Mouse (Mus musculus): ENCODE data around the gene Ccrl2. TPM values are rescaled to one million over a fixed set of nuclear protein-coding genes. Genes with fewer than 3 reads are reported as not detected.

The Ccrl2 gene
- total RNA-seq, 2 experiments from 2014 or later: 9.7 to 10.5 TPM

DNA sequence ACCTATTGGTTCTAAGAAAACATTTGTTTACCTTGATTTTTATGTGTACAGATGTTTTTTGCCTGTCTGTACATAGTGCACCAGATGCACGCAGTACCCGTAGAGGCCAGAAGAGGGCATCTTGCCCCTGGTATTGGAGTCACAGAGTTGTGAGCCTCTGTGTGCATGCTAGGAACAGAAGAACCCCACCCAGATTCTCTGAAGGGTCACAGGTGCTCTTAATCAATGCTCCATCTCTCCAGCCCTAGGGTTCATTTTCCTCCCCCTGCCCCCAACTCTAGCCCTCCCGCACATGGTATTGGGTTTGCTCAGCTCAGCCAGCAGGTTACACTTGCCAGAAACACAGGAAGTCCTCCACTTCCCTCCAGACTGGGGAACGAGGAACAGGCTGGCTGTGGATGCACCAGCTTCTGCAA lies 13.2 kb upstream of the Ccrl2 start:
- DNase-seq: peak; percentile 66 to 80
- intact Hi-C loops (cut with DNase I): no loop called here

DNA sequence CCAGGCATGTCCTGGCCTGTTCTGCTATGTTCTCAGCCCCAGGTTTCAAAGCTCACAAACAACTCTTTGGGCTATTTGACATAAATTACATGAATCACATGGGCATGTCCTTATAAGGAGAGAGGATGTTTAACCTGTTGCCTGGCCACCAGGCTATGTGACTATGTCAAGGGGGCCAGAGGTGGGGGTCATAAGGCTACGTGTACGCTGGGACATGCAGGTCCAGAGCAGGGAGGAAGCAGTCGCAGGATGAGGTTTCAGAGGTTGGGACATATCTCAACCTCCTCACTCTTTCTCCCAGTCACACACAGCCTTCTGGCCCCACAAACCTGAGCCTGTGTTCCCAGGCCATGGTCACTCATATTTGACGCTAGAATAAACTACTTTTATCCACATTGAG lies 9.7 kb upstream of the Ccrl2 start:
- intact Hi-C loops (cut with DNase I): no loop called here
- no peak for DNase-seq

DNA sequence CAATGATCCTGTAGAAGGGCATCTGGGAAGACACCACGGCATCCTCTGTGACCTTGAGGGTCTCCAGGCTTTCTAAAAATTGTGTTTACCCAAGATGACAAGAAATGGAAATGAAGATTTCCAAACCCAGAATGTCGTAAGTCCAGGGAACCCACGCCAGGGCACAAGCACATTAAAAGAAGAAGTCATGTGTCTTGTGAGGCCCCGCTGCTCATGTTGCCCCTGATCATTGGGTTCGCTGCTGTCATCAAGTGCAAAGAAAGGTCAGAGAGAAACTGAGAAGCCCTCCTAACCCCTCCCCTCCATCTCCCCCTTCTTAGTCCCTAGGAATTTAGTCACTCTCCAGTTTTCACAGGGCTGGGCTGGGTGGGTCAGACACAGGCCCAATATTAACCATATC lies 5.5 kb upstream of the Ccrl2 start:
- intact Hi-C loops (cut with DNase I): no loop called here
- no peak for DNase-seq

DNA sequence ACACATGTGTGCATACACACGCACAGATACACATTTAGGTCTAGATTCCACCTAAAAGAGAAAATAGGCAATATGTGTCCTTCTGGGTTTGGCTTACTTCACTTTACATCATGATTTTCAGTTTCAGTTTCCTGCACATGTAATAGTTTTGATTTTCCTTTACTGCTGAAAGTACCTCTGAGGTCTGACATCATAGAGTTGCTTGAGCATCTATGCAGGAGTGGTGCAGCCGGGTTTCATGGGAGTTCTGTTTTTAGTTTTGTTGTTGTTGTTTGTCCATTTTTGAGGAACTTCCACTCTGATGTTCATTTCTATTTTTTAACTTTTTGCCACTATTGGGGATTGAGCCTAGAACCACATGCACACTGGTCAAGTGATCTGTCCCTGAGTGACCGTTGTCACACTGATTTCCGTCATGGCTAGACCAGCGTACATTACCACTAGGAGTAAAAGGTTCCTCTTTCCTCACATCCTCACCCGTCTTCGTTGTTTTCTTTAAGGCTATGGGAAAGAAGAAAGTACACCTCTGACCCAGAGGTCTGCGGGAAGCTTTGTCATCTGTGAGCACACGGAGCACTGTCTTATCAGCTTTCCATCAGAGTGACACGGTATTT lies 1.7 kb upstream of the Ccrl2 start:
- no peak for DNase-seq
- intact Hi-C loops (cut with DNase I): no loop called here

DNA sequence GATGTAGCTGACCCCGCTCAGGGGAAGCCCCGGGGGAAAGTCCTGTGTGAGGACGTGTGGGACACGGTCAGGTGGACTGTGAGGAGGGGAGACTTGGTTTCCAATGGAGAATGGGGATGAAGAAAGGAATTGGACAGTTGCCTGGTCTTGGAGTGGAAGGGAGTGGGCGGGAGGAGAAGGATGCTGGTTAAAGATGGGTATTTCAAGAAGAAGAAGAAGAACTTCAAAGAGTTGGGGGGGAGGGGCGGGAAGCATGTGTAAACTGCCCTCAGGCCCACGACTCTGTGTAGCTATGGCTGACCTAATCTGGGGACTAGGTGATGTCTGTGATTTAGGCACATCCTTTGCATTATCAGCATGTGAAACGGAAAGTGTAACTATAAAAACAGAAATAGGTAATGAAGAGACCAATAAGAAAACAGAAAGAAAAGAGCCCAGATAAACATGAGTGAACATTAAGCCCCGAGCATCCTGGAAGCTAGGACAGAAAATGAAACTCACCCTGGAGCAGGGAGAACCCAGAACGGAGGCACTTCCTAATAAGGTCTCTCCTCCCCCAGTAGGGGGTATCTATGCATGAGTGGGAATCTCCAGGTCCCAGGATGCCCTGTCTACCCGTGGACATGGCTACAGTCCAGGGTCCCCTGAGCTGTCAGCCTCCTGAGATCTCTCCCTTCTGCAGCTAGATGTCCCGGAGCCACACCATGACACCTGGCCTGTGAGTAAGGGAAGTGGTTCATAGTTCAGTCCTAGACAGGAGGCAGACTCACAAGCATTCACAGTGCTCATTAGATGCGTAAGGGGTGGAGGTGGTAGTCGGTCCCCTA lies 438 bp upstream of the Ccrl2 start:
- intact Hi-C loops (cut with DNase I): no loop called here
- no peak for DNase-seq

DNA sequence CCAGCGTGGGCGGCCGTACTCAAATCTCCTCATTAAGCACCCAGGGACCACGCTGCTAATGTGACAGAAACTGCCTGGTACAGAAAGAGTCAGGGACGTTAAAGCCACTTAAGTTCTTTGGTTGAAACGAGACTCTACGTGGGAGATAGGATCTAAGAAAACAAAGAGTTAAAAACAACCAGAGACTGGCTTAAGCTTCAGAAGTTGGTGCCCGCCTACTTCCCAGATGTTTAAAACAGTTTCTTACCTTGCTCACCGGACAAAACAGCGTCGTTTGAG lies 861 bp downstream of the Ccrl2 start:
- intact Hi-C loops (cut with DNase I): no loop called here
- no peak for DNase-seq

DNA sequence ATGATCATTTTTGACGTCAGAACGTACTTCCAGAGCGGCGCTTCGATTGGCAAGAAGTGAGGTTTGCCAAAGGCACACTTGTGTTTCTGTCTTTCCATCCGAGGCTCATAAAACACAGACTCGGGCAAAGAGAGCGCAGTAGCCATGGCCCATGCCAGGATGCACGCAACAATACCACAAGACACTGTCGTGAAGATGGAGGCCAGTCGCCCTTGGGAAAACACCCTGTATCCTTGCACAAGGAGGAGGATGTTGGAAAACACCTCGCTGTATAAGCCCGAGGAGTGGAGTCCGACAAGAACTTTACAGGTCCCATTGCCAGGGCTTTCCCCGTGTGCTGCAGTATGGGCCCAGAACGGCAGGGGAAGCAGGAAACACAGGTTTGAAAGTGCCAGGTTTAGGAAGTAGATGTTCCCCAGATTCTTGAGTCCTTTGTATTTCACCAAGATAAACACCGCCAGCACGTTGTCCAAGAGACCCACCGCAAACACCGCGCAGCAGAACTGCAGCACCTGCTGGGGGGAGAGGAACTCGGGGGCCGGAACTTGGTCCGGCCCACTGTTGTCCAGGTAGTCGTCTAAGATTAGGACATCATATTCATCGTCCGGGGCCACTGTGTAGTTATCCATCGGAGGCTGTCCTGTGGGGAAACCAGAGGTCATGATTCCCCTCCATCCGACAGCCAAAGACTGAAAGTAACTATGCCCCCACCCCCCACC lies 1.4 kb downstream of the Ccrl2 start:
- intact Hi-C loops (cut with DNase I): no loop called here
- DNase-seq: no peak

DNA sequence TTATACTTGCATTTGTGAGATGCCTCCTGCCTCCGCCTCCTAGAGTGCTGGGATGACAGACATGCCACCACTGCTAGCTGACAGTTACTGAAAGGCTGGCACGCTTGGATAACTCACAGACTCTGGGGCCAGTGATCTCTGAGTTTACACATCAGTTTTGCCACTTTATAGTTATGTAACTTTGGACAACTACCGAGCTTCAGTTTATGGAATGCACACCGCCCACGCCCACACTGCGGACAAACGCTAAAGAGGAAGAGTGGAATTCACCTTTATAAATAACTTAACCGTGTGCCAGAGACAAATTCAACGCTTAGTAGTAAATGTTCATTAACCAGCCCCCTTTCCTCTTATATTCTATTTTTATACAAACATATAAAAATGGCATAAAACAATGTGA lies 2.4 kb downstream of the Ccrl2 start:
- intact Hi-C loops (cut with DNase I): no loop called here

DNA sequence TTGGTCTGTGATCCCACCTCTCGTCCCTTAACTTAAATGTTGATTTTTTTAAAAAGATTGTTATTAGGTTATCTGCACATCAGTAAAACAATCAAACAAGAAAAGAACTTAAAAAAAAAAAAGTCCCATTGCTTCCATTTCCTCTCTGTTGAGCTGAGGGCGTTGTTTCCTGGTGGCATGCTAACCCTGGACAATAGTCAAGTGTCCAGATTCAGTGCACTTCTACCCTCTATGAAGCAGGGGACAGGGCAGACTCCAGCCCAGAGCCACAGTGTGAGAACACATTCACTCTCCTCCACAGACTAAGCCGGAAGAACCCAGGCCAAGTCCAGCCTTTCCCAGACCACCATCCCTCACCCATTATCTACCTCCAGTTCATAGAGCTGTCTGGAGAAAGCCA lies 8.9 kb downstream of the Ccrl2 start:
- DNase-seq: no peak
- intact Hi-C loops (cut with DNase I): no loop called here

More for the DNA sequence above, 2.4 kb downstream of the Ccrl2 start:
- DNase-seq: no peak

DNA sequence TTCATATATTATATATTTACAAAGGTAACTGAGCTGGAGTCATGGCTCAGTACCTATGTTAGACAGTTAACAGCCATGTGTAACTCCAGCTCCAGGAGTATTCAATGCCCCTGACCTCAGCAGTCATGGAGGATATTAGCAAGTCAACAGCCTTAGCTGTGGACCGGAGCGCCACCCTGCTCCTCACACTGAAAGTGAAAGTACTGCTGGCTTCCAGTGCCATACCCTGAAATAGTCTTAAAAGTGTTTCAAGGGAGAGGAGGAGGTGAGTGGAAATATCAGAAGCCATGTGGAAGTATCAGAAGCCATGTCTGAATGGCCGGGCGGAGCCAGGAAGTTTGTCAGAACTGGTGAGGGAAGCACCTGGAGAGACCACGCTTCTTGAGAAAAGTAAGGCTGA lies 10.1 kb downstream of the Ccrl2 start:
- intact Hi-C loops (cut with DNase I): no loop called here
- DNase-seq: no peak

DNA sequence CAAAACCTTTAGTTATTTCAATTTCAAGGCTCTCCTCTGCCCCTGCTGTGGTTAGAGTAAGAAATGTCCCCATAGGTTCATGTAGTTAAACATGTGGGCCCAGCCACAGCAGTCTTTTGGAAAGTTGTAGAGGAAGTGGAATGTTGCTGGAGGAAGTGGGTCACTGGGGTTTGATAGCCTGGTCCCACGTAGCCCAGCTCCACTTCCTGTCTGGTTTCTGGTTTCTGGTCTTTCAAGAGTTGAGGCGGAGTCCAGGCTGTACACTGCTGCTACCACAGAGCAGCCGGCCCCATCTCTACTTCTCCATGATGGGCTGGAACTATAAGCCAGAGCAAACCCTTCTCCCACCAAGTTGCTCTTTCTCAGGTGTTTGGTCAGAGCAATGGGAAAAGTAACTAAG lies 11.1 kb downstream of the Ccrl2 start:
- DNase-seq: no peak
- intact Hi-C loops (cut with DNase I): no loop called here

DNA sequence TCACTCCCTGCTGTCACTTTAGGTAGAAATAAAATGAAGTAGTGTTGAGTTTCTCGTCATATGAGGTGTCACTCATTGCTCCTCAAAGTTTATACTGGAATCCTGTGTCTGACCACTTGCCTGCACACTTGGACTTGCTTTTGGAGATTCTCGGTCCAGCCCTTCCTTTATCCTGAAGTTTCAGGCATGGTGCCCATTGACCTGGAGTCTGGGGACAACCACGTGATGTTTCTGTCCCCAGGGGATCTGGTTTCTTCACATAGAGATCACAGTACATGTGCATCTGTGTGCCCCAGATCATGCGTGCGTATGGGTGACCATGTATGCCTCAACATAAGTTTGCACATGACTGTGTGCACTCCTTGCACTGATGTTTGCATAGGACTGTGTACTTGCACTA lies 15.1 kb downstream of the Ccrl2 start:
- intact Hi-C loops (cut with DNase I): no loop called here

DNA sequence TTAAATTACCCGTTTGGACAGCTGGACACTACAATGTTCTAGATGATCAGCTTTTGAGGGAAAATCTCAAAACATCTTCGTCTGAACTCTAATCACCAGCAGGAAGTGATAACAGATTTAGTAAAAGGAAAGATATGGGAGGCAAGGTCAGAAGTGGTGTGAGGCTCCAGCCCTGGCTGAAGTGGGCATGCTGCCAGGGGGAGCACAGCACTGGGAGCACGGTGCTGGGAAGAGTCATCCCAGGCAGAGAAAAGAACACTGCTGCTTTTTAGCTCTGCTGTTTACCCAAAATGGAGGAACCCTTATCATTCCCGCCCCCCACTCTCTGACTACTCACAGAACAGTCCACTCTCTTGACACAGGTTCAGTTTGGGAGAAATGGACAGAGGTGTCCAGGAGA lies 17.4 kb downstream of the Ccrl2 start:
- intact Hi-C loops (cut with DNase I): no loop called here

More for the DNA sequence above, 15.1 kb downstream of the Ccrl2 start:
- DNase-seq: peak; percentile 39 to 70

DNA sequence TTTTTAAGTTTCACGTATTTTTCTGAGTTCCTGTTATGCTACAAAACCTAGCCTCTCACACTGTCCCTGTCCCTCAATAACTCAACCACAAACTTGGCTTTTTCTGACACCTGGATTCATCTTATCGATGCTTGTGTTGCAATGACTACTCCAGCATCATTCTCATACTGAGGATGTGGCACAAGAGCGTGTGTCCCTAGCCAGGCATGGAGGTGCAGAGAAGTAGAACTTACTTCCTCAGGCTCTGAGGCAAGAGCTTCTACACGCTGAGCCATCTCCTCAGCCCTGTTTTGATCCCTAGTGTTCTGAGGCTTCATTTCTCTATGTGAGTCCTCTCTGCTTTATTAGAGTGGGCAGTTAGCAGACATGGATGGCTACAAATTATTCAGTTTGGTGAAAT lies 23.6 kb downstream of the Ccrl2 start:
- intact Hi-C loops (cut with DNase I): no loop called here
- no peak for DNase-seq

More for the DNA sequence above, 17.4 kb downstream of the Ccrl2 start:
- peak; percentile 42 to 48 for DNase-seq

DNA sequence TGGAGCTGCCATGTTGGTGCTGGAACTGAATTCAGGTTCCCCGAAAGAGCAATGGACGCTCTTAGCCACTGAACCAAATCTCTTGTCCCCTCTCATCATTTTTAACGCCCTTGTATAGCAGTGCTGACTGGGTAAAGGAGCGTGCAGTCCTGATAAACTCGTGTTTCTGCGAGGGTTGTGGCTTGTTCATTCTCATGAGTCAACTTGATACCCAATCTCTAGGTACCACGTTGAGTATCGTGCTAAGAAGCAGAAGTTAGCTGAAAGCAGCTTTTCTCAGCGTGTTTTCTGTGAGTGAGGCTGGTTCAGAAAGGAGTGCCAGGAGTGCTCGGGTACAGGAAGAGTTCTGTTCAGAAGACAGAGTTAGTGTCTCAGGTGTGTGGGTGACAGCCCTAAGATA lies 30.5 kb downstream of the Ccrl2 start:
- DNase-seq: no peak
- intact Hi-C loops (cut with DNase I): no loop called here

DNA sequence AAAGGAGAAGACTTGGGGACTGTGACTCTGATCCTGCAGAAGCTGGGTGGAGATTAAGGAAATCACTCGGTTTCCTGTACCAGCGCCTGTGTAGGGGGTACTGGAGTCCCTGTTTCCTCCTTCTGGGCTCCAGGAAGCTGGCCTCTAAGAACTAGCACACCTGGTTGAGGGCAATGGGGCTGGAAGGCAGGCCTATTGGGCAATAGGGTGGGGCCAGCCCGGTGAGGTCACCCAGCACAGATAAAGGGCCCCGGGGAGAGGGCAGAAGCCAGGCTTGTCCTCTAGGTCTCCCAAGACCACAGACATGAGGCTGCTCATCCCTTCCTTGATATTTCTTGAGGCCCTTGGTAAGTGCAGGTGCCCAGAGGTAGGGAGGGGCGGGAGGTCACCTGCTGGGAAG lies 38.3 kb downstream of the Ccrl2 start, which contains the start of gene Ltf:
TSS of gene Ltf (plus strand) at position 250 of the 400 bp plus-strand sequence.
- intact Hi-C loops (cut with DNase I): no loop called here

DNA sequence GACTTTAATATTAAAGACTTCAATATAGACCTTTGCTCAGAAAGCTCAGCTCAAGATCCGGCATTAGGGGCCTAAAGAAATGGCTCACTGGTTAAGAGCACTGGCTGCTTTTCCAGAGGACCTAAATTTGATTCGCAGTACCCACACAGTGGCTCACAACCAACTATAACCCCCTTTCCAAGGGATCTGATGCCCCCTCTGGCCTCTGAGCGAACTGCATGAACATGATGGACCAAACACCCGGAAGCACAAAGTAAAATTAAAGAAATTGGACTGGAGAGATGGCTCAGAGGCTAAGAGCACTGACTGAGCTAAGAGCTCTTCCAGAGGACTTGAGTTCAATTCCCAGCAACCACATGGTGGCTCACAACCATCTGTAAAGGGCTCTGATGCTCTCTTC lies 41.7 kb downstream of the Ccrl2 start:
- no peak for DNase-seq
- intact Hi-C loops (cut with DNase I): no loop called here

More for the DNA sequence above, 38.3 kb downstream of the Ccrl2 start, which contains the start of gene Ltf:
- DNase-seq: no peak

DNA sequence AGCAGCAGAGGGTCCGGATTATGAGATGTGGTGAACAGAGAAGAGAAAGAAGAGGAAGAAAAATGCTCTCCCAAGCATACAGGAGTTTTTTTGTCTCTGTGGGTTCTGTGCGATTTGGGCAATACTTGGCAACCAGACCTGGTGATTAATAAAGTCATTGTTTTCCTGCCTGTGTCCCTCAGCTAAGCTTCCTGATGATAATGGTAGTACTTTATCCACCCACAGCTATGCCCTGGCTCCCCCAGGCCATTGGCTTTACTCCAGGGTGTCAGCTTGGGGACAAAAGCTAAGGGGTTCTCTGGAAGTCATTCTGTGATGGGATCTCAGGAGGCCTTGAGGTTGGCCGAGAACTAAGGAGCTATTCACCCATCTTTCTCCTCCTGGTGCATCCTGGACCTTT lies 45.3 kb downstream of the Ccrl2 start:
- no peak for DNase-seq
- intact Hi-C loops (cut with DNase I): no loop called here

DNA sequence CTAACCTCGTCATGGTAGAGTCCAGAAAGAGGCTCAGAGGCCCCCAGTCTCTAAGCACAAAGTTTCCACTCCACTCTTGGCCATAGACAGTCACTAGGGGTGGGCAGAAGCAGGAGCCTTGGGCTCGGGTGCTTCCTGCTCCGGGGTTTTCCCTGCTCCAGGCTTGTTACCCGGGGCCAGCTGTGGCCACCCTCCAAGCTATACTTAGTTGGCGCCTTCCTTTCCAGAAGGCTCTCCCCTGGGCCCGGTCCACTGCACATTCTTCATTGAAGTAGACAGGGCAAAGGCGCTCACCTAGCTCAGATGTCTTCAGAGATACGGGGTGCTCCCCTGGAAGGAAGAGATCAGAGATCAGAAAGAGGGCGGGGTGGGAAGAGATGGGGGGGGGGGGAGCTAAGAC lies 45.8 kb downstream of the Ccrl2 start:
- DNase-seq: no peak
- intact Hi-C loops (cut with DNase I): no loop called here

DNA sequence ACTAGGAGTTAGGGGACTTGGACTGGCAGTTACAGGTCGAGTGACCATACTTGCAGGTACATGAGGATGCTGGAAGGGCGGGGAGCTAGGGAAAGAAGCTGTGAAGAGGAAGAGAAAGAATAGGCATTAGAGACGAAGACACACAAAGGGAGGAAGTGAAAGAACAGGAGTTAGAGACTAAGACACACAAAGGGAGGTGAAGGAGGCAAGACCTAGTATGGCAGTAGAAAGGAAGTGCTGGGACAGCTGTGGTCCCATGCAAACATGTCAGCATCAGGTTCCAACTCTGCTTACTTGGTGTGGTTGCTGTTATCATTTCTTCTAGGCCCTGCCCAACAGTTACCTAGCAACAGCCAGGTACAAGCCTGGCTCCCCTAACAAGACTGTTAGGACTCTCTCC lies 47.6 kb downstream of the Ccrl2 start:
- no peak for DNase-seq
- intact Hi-C loops (cut with DNase I): no loop called here

DNA sequence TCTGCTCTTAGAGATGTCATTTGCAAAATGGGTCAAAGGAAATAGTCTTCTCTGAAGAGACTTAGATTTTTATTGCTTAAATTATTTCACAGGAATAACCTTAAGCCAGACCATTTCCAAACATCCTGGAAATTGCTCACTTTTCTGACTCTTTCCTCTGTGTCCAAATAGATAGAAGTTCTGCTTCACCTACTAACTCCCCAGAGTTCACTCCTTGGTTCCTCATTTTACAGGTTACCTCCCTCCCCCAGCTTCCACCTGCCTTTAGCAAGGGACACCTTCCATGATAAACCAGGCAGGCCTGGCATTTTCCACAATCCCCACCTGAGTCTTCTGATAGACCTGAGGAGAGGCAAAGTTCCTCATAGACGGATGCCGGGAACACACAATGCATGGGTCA lies 50.8 kb downstream of the Ccrl2 start:
- intact Hi-C loops (cut with DNase I): no loop called here
- DNase-seq: no peak

Data from heart, postnatal 14 days (tissue).